Mouse (Mus musculus) embryo, embryonic 11 days (tissue): ENCODE data around the gene Hsd3b7.
"Not testable (repeated sequence)": the region's sequence is repeated elsewhere in the genome, so short reads cannot be mapped to it uniquely, and the experiment has no call there.

Source experiments
- DNase-seq: peaks from one replicate; pipeline ENCODE4 v3.0.0-alpha.2; 2015

Gene Hsd3b7

DNA sequence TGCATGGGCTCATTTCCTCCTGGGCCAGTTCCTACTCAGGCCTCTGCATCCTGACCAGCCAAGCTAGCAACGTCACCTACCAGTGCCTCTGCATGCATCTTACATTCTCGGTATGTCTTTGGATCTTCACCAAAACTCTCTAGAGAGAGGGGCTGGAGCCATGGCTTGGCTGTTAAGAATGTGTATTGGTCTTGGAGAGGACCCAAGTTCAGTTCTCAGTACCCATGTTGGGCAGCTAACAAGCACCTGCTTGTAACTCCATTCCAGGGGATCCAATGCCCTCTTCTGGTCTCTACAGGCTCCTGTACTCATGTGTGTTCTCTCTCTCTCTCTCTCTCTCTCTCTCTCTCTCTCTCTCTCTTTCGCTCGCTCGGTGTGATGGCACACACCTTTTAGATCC is 17.4 kb downstream of the Hsd3b7 start:
- no peak for DNase-seq

DNA sequence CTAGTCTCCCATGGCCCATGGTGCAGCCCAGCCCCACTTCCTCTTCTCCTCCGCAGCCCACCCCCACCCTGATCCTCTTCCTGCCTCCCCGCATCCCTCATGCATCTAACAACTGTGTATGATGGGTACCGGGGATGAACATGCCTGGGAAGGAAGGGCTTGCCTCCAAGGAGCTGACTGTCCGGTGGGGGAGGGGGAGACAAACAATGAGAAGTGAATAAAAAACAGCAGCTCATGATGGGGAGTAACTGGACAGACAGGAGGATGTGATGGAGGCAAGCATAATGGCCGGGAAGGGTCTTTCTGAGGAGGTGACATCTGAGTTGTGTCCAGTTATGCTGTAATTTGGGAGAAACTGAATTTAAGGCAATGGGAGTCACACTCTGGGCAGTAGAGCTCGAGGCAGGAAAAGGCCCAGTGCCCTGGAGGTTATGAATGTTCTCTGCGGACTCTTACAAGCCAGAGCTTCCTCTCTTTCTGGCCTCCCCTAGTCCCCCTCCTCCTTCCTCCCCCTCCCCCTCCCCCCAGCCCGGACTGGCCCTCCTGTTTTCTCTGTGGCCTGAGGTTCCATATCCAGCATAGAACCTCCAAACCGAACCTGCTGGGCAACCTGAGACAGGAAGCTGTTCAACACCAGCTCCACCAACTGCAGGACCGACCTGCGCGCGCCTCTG is 20.6 kb downstream of the Hsd3b7 start:
- no peak for DNase-seq

DNA sequence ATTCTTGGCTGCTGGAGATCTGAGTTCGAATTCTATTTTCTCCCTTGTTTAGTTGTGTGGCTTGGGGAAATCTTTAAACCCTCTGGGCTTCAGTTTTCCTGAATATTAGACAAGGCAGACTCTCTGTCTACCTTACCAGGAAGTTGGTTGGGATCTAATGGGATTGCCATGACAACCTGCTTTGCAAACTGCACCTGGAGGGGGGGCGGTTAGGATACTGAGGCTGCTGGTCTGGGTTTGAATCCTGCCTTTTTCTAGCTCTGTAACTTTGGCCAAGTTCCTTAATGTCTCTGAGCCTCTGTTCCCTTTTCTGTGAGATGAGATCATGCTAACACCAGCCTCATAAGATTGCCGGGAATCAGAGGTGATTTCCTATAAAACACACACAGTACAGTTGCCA is 22.1 kb downstream of the Hsd3b7 start:
- no peak for DNase-seq

DNA sequence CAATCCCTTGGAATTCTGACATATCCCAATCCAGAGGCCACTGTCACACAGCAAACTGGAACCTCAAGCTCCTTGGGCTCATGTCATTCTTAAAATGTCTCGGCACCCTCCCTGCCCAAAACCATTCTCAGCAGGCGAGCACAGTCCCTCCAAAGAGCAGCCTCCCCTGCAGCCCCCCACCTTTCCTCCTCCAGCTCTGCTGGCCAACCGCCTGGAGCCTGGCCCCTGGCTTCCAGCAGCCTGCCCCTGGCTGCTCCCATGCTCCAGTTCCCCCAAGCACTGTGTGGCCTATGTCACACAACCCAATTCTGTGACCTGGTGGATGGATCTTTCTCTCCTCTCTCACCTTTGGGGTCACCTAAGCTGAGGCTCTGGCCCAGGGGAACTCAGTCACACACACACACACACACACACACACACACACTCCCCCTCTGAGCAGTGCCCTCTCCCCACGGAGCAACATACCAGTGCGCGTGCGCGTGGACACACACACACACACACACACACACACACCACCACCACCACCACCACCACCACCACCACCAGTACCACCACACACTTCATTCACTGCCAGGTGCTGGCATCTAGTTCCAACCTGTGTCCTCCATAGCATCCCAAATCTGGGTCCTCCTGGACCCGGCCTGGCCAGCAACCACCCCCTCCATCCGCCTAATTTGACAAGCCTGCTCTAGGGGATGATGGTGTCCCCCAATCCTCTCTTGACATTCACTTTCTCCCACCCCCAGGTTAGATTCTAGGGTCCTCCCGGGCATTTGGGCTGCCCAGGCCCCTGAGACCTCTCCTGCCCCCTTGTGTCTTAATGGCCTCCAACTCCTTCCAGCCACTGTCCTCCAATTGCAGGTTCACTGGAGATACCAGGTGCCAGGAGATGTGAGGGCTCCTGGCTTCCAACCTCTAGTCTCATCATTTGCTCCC is 23.1 kb downstream of the Hsd3b7 start:
- DNase-seq, result no peak

DNA sequence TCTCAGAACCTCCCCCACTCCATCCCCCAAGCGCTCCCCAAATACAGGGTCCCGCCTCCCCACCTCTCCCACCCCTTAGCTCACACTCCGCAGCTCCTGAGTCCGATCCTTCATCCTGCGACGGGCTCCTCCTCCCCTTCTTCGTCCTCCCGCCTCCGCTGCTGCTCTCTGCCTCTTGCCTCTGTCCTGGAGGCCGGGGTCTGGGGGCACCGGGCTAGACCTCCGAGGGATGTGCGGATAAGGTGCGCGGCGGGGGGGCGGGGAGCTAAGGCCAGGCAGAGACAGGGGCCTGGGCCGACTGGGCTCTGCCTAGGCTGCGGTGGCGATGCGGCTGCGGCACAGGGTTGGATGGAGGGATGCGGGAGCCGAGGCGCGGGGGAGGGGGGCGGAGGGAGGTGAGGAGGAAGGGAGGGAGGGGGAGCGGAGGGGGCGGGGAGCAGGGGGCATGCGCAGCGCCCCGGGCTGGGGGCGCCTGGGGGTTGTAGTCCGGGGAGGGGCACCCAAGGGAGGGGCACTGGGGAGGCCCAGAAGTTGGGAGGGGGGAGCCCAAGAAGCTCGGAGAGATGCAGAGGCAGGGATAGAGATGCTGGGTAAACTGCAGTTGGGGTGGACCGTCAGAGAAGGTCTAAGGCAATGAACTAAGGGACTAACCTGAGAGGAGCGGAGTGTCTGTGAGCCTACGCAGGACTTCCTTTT is 23.9 kb downstream of the Hsd3b7 start, which contains the start of the genes Stx4a and Stx1b:
Gene Stx4a (plus strand): TSS at position 119 of the 696 bp plus-strand sequence.
Gene Stx1b (minus strand): TSS at position 374 of the 696 bp plus-strand sequence.
- DNase-seq, result peak; percentile 87

DNA sequence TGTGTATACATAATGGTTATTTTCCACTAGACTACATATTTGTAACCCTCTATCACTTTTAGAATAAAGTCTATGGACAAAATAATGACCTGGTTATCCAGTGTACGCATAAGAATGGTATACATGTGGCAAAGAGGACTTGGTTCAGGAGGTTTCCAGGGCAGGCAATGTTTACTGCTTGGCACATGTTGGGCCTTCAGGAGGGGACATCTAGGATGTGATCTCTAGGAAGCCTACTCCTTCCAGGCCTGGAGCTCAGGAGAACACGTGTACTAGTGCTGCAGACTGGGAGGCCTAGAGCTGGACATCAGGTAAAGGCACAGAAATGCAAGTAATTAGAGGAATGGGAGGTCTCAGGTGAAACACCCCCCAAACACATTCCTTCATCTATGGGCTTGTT is 35.1 kb downstream of the Hsd3b7 start:
- DNase-seq, result no peak

DNA sequence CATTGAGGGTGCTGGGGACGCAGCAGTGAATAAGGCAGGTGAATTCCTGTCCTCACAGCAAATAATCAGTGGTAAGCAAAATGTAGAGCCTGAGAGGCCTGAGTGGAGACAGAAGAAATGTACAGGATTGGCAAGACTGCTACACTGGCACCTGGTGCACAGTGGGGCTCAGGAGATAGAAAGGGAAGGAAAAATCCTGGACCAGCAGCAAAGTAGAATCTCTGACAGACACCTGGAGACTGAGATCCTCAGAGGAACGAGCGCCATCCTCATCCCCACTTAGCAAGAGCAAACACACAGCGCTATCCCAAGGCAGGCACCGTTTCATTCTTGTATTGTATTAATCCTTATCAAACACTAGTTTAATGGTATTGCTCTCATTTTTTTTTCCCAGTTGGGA is 37.1 kb downstream of the Hsd3b7 start:
- no peak for DNase-seq

DNA sequence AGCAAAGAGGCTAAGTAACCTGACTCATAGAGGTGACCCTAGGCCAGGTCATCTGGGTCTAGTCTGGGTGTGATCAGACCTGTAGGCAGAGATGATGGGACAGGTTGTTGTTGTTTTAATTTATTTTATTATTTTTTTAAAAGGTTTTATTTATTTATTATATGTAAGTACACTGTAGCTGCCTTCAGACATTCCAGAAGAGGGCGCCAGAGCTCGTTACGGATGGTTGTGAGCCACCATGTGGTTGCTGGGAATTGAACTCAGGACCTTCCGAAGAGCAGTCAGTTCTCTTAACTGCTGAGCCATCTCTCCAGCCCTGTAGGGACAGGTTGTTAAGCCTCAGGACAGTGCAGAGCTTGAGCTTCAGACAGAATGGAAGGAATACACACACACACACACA is 37.5 kb downstream of the Hsd3b7 start:
- DNase-seq, result not testable (repeated sequence)

DNA sequence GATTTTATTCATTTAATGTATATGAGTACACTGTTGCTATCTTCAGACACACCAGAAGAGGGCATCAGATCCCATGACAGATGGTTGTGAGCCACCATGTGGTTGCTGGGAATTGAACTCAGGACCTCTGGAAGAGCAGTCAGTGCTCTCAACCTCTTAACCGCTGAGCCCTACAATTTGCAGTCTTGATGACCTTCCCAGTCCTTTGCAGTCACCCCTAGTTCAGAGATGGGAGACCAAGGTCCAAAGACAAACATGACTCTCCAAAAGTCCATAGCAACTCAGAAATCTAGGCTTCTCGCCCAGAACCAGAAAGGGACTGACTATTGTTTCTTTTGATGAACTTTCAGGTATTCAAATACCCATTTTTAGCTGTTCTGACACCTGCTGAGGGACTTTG is 39.6 kb downstream of the Hsd3b7 start:
- DNase-seq, result not testable (repeated sequence)

DNA sequence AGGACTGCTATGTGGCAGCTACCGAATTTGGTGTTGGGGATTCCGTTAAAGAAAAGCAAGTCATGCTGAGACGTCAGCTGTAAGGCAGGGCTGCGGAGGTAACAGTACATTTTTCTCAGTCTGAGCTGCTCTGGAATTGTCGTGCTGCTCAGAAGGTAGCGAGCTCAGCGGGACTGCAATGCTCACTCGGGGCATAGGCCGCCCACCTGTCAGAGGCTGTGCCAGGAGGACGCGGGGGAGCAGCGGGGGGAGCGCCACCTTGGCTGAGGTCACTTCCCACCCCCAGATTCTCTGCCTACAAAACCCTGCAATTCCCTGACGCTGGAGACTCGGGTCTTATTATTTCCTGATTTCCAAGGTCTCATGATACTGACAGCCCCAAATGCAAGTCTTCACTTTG is 40.5 kb downstream of the Hsd3b7 start:
- DNase-seq, result peak; percentile 20

DNA sequence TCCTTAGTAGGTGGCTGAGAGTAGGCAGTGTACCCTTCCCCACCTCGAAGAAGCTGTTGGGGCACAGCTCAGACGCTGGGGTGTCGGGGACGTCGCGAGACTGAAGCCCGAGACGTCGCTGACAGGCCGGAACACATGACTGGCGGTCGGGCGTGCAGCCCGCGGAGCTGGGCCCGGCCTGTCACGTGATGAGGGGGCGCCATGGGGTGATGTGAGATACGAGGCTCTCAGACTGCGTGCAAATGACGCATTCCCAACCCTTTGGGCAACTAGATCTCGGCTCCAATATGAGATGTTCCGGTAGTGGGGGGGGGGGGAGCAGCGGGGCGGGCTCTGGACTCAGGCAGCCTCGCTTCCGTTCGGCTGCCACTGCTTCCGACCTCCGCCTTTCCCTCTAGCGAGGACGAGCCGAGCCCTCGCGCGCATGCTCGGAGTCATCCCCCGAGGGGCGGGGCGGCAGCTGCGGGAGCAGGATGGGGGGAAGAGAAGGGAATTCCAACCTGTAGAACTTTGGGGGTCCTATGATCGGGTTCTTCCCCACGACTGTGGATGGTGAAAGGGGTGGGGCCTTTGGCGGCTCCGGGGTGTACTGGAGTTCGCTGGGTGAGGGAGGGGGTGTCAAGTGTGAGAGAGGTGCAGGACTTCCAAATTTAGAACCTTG is 41.1 kb downstream of the Hsd3b7 start:
- peak; percentile 95 for DNase-seq

DNA sequence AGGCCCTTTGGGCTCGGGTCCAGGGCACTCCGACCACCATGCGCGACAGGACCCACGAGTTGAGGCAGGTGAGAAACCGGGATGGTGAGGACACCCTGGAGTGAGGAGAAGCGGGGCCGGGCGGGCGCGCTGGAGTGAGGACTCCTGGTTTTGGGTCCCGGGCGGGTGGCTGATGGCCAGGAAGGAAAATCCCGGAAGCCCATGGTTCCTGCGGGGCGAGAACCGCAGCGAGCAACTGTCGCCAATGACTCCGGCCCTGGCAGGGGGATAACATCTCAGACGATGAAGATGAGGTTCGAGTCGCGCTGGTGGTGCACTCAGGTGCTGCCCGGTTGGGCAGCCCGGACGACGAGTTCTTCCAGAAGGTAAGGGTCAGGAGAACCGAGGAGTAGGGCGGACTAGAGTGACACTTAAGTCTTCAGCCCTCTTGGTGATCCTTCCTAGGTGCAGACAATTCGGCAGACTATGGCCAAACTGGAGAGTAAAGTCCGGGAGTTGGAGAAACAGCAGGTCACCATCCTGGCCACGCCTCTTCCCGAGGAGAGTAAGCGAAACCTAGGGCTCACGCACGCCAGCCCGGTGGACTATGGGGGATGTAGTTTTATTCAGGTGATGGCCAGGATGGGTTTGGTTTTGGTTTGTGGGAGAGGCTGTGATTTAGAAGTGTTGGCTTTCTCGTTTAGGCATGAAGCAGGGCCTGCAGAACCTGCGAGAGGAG is 41.8 kb downstream of the Hsd3b7 start:
- DNase-seq, result peak; percentile 88

DNA sequence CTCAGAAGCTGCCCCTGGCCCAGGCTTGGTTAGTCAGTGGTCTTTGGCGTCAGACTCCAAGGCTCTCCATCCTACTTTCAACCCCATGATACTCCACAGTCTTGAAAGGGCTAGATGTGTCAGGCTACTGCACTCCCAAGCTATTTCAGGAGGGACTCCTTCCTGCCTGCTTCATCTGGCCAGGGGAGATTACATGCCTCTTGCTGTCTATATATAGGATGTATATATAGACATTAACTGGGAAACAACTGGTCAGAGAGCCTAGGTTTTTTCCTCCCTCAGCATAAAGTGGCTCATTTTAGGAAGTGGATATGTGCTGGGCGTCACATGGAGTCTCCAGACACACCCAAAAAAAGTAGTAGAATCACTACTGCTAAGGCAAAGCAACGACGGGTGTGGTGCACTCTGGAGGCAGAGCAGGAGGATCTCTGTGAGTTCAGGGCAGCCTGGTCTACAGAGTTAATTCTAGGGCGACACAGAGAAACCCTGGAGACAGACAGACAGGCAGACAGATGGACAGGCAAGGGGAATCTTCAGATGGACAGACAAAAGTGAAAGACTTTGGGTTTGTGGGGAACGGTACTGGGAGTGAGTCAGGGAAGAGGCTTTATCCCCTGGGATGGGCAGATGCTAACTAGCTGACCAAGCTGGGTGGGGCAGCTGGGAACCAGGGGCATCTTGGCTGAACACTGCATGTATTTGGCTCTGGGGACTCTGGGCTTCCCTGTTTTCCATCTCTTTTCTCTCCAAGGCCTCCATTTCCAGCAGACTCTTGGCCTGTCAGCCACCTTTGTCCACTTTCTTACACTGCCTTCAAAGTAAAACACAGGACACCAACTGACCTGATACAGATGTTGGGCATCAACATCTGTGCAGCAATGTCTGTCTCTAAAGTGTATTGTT is 49.8 kb downstream of the Hsd3b7 start:
- DNase-seq, result no peak

DNA sequence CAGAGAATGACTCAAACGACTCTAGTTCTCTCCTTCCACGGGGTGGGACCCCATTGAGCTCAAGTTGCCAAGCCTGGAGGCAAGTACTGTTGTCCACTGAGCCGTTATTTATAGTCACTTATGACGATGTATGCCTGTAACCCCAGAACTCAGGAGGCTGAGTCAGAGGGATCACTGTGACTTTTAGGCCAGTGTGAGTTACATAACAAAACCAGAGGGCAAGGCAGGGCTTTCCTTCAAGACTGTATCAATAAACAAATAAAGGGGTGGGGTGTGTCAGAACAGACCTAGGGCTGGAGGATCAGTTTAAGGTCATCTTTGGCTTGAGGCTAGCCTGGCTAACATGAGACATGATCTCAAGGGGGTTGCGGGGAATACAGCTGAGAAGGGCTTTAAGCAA is 50.5 kb downstream of the Hsd3b7 start:
- DNase-seq, result no peak
